Mouse (Mus musculus) activated CD4-positive, CD25-positive, alpha-beta regulatory T cell, adult 9 weeks (primary cell): ENCODE data around the gene Gja1. TPM values are rescaled to one million over a fixed set of nuclear protein-coding genes. Genes with fewer than 3 reads are reported as not detected.

Experiments used
- polyA plus RNA-seq: library from polyadenylated mRNA; unstranded; fragments of 100-300 nt; shearing (Covaris generic); gene quantifications from one replicate; pipeline ENCODE4 v1.2.1, GENCODE M21; 2017

Gja1 gene
- polyA plus RNA-seq, result 0.81 TPM

GRCm38 (mm10) chr10:56377097-56377965, at the start of gene Gja1:
Gene Gja1, plus strand, starts transcription at chr10:56377330.

Other genes starting within 250 kb of the Gja1 start
- gene Tbc1d32, start 148.6 kb upstream of the Gja1 start, polyA plus RNA-seq, result 3.2 TPM